Mouse (Mus musculus) limb, embryonic 12.5 days (tissue): ENCODE data around the gene Grk1. TPM values are rescaled to one million over a fixed set of nuclear protein-coding genes. Genes with fewer than 3 reads are reported as not detected.

Experiments used
- ATAC-seq: fragments of 200-750 bp; cut with Nextera tagmentation; 2 replicates; pipeline ENCODE4 v1.8.0; 2017; ENCODE audit warnings: low read depth, moderate TSS enrichment; ENCODE audit not compliant: insufficient number of reproducible peaks, insufficient read depth, low FRiP score, low TSS enrichment
- H3K27ac ChIP-seq: fragments of 300-500 bp; sonication (generic); 2 replicates; pipeline ENCODE4 v1.5.1; 2016; ENCODE audit warnings: mild to moderate bottlenecking, moderate library complexity
- H3K27me3 ChIP-seq: fragments of 300-500 bp; sonication (generic); 2 replicates; pipeline ENCODE4 v1.6.1; 2016; ENCODE audit warnings: mild to moderate bottlenecking, moderate library complexity
- H3K36me3 ChIP-seq: fragments of 300-500 bp; sonication (generic); 2 replicates; pipeline ENCODE4 v1.6.1; 2016; ENCODE audit warnings: mild to moderate bottlenecking, moderate library complexity
- H3K4me1 ChIP-seq: fragments of 300-500 bp; sonication (generic); replicated peaks from 2 replicates; pipeline ENCODE4 v1.6.1; 2016
- H3K4me2 ChIP-seq: fragments of 300-500 bp; sonication (generic); 2 replicates; pipeline ENCODE4 v1.6.1; 2016; ENCODE audit warnings: mild to moderate bottlenecking, moderate library complexity
- H3K4me3 ChIP-seq: fragments of 300-500 bp; sonication (generic); replicated peaks from 2 replicates; pipeline ENCODE4 v1.5.1; 2016; ENCODE audit warnings: mild to moderate bottlenecking
- H3K9ac ChIP-seq: fragments of 300-500 bp; sonication (generic); replicated peaks from 2 replicates; pipeline ENCODE4 v1.6.1; 2016; ENCODE audit warnings: mild to moderate bottlenecking, moderate library complexity
- H3K9me3 ChIP-seq: fragments of 300-500 bp; sonication (generic); 2 replicates; pipeline ENCODE4 v1.6.1; 2016; ENCODE audit warnings: mild to moderate bottlenecking, moderate library complexity
- WGBS: fragments of 180-500 bp; shearing (Covaris S2); methylation state at CpG from one replicate; pipeline ENCODE4 v1.1.7; 2016; 5-methylcytosine and 5-hydroxymethylcytosine counted together
- polyA plus RNA-seq: library from polyadenylated mRNA; unstranded; fragments of >200 nt; fragmentation: Nextera tagmentation; extraction: Ambion mirVana; gene quantifications from 2 replicates; pipeline ENCODE4 v1.2.1, GENCODE M21; 2016

The Grk1 gene
- polyA plus RNA-seq: 0.04 TPM in 2 replicates

GRCm38 (mm10) chr8:13404666-13405131 lies at the start of gene Grk1:
Grk1 (plus strand) TSS chr8:13405081.
- H3K9ac ChIP-seq: no peak within 1 kb of the TSS
- no peak within 1 kb of the TSS for H3K4me2 ChIP-seq
- ATAC-seq: no peak
- no peaks in the 10 kb centered on the region for H3K9me3 ChIP-seq
- H3K36me3 ChIP-seq: no peaks in the 10 kb centered on the region
- no peak within 1 kb of the TSS for H3K4me3 ChIP-seq
- WGBS: 77% methylated on average over 5 of the region's 5 CpGs
- no peaks in the 10 kb centered on the region; the same call in 1 of the 2 replicates for H3K27me3 ChIP-seq
- H3K27ac ChIP-seq: no peak within 1 kb of the TSS
- no peaks in the 10 kb centered on the region for H3K4me1 ChIP-seq

GRCm38 (mm10) chr8:13356221-13356620 lies 48.7 kb upstream of the Grk1 start:
- Histone ChIP-seq H3K27me3 (no peaks in the 10 kb centered on the region), H3K4me3 (no peak overlapping the region), H3K9ac (no peak overlapping the region), H3K36me3 (peaks cover 100% of the 10 kb centered on the region), H3K27ac (no peak overlapping the region), H3K4me2 (no peak overlapping the region), H3K9me3 (no peaks in the 10 kb centered on the region), H3K4me1 (0 out of 2 replicates have a peak, but pooled peaks cover 2% of the 10 kb centered on the region)
- no peak for ATAC-seq
- 82% methylated on average over 6 of the region's 6 CpGs for WGBS

- Histone ChIP-seq H3K27ac (no peak overlapping the region), H3K4me3 (no peak overlapping the region), H3K27me3 (no peaks in the 10 kb centered on the region), H3K4me2 (no peak overlapping the region), H3K4me1 (0 out of 2 replicates have a peak, but pooled peaks cover 2% of the 10 kb centered on the region), H3K36me3 (peaks cover 100% of the 10 kb centered on the region), H3K9me3 (0 out of 2 replicates have a peak, but pooled peaks cover 4% of the 10 kb centered on the region), H3K9ac (no peak overlapping the region)
- 80% methylated on average over 10 of the region's 10 CpGs for WGBS
- no peak for ATAC-seq
Measured at GRCm38 (mm10) chr8:13356681-13357080, 48.2 kb upstream of the Grk1 start.

DNA sequence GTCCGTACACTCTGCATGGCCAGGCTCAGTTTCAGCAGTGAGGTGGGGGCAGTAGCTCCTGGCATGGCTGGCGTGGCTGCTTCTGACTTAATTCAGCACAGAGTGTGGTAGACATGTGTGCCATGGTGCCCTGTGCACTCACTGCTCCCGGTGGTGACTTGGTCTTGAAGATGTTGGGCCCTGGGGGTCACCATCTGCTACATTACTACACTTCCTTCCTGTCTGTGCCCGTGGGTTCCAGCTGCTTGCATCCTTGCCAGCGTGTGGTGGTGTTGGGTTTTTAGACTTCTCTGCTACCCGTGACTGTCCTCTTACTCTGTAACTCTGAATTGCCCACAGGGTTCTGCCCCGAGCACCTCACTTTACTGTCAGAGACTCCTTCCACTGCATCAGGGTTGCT lies 44.7 kb upstream of the Grk1 start:
- Histone ChIP-seq H3K4me2 (no peak overlapping the region), H3K9ac (no peak overlapping the region), H3K36me3 (peaks cover 97% of the 10 kb centered on the region), H3K4me1 (no peaks in the 10 kb centered on the region), H3K9me3 (0 out of 2 replicates have a peak, but pooled peaks cover 5% of the 10 kb centered on the region), H3K27me3 (no peaks in the 10 kb centered on the region), H3K4me3 (no peak overlapping the region), H3K27ac (no peak overlapping the region)
- 93% methylated on average over 7 of the region's 7 CpGs for WGBS
- no peak for ATAC-seq

GRCm38 (mm10) chr8:13361865-13362264 lies 43.0 kb upstream of the Grk1 start:
- no peak overlapping the region for H3K4me3 ChIP-seq
- no peaks in the 10 kb centered on the region for H3K27me3 ChIP-seq
- H3K27ac ChIP-seq: no peak overlapping the region
- 0 out of 2 replicates have a peak, but pooled peaks cover 5% of the 10 kb centered on the region for H3K9me3 ChIP-seq
- 97% methylated on average over 6 of the region's 6 CpGs for WGBS
- peaks cover 97% of the 10 kb centered on the region for H3K36me3 ChIP-seq
- H3K4me1 ChIP-seq: no peaks in the 10 kb centered on the region
- no peak overlapping the region for H3K4me2 ChIP-seq
- no peak for ATAC-seq
- no peak overlapping the region for H3K9ac ChIP-seq

DNA sequence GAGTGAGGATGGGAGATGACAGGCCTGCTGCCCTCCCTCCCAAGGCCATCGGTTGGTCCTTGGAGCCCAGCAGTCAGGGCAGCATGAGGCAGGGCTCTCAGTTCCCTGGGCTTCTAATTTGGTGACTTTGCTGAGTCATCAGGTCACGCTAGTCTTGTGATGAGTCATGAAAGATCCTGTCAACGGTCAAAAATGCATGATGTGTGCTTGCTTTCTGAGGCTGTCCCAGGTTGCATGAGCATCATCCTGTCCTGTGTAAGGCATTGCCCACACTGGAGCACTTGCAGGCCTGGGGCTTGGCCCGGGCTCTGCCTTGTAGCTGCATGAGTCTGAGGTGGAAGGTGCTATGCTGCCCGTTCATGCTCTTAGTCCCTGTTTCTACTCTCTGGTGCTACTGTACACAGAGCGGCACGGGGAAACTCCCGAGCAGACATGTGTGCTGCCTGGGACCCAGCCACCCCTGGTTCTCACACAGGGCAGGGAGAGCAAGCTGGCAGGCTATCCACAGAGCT lies 31.7 kb upstream of the Grk1 start:
- Histone ChIP-seq H3K9me3 (no peaks in the 10 kb centered on the region), H3K4me1 (no peaks in the 10 kb centered on the region), H3K4me3 (no peak overlapping the region), H3K36me3 (peaks cover 94% of the 10 kb centered on the region), H3K9ac (no peak overlapping the region), H3K27ac (no peak overlapping the region), H3K4me2 (no peak overlapping the region), H3K27me3 (no peaks in the 10 kb centered on the region)
- ATAC-seq: no peak
- 90% methylated on average over 8 of the region's 8 CpGs for WGBS

DNA sequence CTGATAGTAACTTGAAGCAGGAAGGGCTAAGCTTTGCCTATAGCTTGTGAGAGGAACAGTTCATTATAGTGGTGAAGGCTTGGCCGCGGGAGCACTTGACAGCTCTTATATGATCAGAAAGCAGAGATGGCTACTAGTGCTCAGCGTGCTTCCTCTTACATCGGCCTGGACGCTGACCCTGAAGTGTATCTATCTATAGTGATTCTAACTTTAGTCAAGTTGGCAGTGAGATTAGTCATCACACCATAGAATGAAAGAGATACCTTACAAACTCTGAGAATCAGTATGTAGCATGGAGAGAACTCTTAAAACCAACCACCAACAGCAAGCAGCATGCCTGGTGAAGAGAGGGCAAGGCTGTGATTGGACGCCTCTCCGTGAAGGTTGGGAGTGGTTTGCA lies 23.3 kb upstream of the Grk1 start:
- Histone ChIP-seq H3K27me3 (no peaks in the 10 kb centered on the region), H3K36me3 (peaks cover 39% of the 10 kb centered on the region), H3K4me3 (no peak overlapping the region), H3K9me3 (no peaks in the 10 kb centered on the region), H3K27ac (no peak overlapping the region), H3K9ac (no peak overlapping the region), H3K4me1 (no peaks in the 10 kb centered on the region), H3K4me2 (no peak overlapping the region)
- WGBS: 88% methylated on average over 7 of the region's 7 CpGs
- no peak for ATAC-seq

GRCm38 (mm10) chr8:13382536-13382935 lies 22.3 kb upstream of the Grk1 start:
- Histone ChIP-seq H3K4me1 (no peaks in the 10 kb centered on the region), H3K9me3 (no peaks in the 10 kb centered on the region), H3K4me3 (no peak overlapping the region), H3K4me2 (no peak overlapping the region), H3K27ac (no peak overlapping the region), H3K36me3 (peaks cover 30% of the 10 kb centered on the region), H3K9ac (no peak overlapping the region), H3K27me3 (no peaks in the 10 kb centered on the region)
- ATAC-seq: no peak
- WGBS: 90% methylated on average over 3 of the region's 3 CpGs

- no peaks in the 10 kb centered on the region for H3K27me3 ChIP-seq
- H3K4me1 ChIP-seq: no peaks in the 10 kb centered on the region
- no peak for ATAC-seq
- no peak overlapping the region for H3K9ac ChIP-seq
- H3K36me3 ChIP-seq: peaks cover 27% of the 10 kb centered on the region
- H3K9me3 ChIP-seq: no peaks in the 10 kb centered on the region
- H3K4me2 ChIP-seq: no peak overlapping the region
- no peak overlapping the region for H3K4me3 ChIP-seq
- H3K27ac ChIP-seq: no peak overlapping the region
- 90% methylated on average over 4 of the region's 4 CpGs for WGBS
Measured at GRCm38 (mm10) chr8:13382999-13383398, 21.9 kb upstream of the Grk1 start.

DNA sequence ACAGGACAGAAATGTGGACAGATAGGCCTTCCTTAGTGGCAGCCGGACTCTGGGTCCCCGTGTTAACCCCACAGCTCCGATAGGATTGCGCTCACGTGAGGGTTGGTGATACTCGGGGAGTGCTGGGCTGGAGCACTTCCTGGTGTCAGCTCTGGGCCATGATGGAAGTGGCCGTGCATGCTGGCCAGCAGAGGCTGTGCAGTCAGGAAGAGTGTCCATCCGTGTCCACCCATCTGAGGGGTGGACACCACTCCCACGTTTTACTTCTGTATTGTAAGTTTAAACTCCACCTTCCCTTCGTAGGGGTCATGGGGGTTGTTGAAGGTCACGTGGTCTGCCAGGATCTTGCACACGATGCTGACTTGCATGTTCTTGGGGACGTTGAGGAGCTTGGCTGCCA lies 18.5 kb upstream of the Grk1 start:
- Histone ChIP-seq H3K9me3 (no peaks in the 10 kb centered on the region), H3K27ac (no peak overlapping the region), H3K27me3 (no peaks in the 10 kb centered on the region), H3K9ac (no peak overlapping the region), H3K36me3 (0 out of 2 replicates have a peak, but pooled peaks cover 6% of the 10 kb centered on the region), H3K4me2 (no peak overlapping the region), H3K4me1 (no peaks in the 10 kb centered on the region), H3K4me3 (no peak overlapping the region)
- WGBS: 78% methylated on average over 13 of the region's 13 CpGs
- ATAC-seq: no peak

GRCm38 (mm10) chr8:13387728-13388127 lies 17.2 kb upstream of the Grk1 start:
- H3K4me2 ChIP-seq: no peak overlapping the region
- H3K36me3 ChIP-seq: no peaks in the 10 kb centered on the region
- 83% methylated on average over 8 of the region's 8 CpGs for WGBS
- ATAC-seq: no peak
- no peaks in the 10 kb centered on the region for H3K9me3 ChIP-seq
- H3K27me3 ChIP-seq: no peaks in the 10 kb centered on the region
- H3K4me1 ChIP-seq: no peaks in the 10 kb centered on the region
- no peak overlapping the region for H3K4me3 ChIP-seq
- no peak overlapping the region for H3K9ac ChIP-seq
- no peak overlapping the region for H3K27ac ChIP-seq

- no peak overlapping the region for H3K27ac ChIP-seq
- no peak overlapping the region for H3K9ac ChIP-seq
- H3K4me1 ChIP-seq: no peaks in the 10 kb centered on the region
- no peaks in the 10 kb centered on the region for H3K9me3 ChIP-seq
- WGBS: 87% methylated on average over 2 of the region's 2 CpGs
- no peak overlapping the region for H3K4me3 ChIP-seq
- ATAC-seq: no peak
- no peaks in the 10 kb centered on the region for H3K27me3 ChIP-seq
- no peak overlapping the region for H3K4me2 ChIP-seq
- no peaks in the 10 kb centered on the region for H3K36me3 ChIP-seq
Measured at GRCm38 (mm10) chr8:13388744-13389143, 16.1 kb upstream of the Grk1 start.
